Mouse (Mus musculus): ENCODE measurements around the gene Shroom1.
A peak's percentile ranks its signal among the peaks of the same experiment; 100 is the strongest.

Shroom1 gene

DNA sequence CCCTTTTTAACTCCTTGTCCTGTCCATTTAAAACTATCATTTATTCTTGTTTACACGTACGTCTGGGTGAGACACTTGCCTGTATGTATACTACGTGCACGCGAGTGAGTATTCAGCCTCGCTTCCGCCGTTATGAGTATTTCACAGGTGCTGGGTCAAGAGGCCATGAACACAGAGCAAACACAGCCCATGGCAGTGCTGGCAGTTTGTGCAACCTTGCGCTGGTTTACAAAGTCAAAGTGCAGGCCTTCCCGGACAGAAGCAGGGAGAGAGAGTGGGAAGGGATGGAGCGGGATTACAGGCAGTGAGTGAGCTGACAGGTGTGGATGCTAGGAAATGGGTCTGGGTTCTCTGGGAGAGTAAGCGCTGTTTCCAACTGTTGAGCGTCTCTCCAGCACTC is 10.8 kb upstream of the Shroom1 start:
- no peak for DNase-seq (ENCODE audit: extremely low read depth, low read depth)

- DNase-seq (ENCODE audit: extremely low read depth, low read depth): no peak
Measured at GRCm38 (mm10) chr11:53447996-53448395, 9.0 kb upstream of the Shroom1 start.

- no peak for DNase-seq (ENCODE audit: extremely low read depth, low read depth)
Measured at GRCm38 (mm10) chr11:53448529-53448928, 8.5 kb upstream of the Shroom1 start.

GRCm38 (mm10) chr11:53450070-53450705 is 6.8 kb upstream of the Shroom1 start:
- no peak for DNase-seq (ENCODE audit: extremely low read depth, low read depth)

GRCm38 (mm10) chr11:53451361-53451760 is 5.6 kb upstream of the Shroom1 start:
- no peak for DNase-seq (ENCODE audit: extremely low read depth, low read depth)

DNA sequence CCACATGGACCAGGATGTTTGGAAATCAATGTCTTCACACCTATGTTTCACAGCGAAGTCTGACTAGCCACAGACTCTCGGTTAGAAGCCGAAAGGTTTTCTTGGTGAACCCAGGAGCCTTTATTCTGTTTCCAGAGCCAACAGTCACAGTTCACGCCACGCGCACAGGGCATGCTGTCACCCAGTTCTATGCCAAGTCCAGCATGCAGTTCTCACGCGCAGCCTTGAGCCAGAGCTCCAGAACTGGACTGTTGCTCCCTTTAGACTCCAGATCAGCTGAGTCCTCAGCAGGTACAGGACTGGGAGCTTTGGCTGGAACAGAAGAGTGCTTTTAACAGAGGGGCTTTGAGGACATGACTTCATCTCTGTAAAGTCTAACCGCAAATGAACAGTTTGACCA is 4.6 kb upstream of the Shroom1 start:
- no peak for DNase-seq (ENCODE audit: extremely low read depth, low read depth)

- DNase-seq (ENCODE audit: extremely low read depth, low read depth): no peak
Measured at GRCm38 (mm10) chr11:53453031-53453430, 4.0 kb upstream of the Shroom1 start.

DNA sequence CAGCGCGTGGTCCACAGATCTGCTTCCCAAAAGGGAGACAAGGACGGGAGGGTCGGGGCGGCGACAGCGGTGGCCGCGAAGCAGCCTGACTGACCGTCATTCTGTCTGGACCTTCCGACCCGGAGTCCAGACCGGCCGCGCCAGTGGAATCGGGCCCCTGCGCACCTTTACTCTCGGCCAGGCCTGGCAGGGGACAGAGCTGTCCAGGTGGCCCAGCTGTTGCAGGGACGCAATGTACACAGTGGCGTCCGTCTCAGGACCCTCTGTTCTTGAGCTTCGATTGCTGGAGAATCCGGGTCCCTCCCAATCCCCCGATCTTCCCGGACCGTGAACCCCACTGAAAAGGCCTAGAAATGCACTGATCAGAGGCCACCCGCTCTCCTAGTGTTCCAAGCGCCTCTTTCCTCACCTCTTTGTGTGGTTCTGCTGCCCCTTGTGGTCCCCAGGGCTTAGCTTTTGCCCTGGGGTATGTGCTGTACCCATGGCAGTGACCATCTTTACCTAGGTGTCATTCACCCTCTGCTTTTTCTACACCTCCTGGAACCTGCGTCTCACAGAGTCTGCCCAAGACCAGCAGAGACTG is 458 bp downstream of the Shroom1 start:
- no peak for DNase-seq (ENCODE audit: extremely low read depth, low read depth)

DNA sequence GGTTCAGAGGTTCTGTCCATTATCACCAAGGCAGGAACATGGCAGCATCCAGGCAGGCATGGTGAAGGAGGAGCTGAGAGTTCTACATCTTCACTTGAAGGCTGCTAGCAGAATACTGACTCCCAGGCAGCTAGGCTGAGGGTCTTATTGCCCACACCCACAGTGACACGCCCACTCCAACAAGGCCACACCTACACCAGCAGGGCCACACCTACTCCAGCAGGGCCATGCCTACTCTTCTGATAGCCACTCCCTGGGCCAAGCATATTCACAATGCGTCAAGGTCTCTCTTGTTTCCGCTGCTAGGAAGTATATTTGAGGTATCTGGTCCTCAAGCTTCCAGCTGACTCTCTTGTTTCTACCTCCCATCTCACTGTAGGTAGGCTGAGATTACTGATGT is 2.0 kb downstream of the Shroom1 start:
- DNase-seq (ENCODE audit: extremely low read depth, low read depth): no peak

DNA sequence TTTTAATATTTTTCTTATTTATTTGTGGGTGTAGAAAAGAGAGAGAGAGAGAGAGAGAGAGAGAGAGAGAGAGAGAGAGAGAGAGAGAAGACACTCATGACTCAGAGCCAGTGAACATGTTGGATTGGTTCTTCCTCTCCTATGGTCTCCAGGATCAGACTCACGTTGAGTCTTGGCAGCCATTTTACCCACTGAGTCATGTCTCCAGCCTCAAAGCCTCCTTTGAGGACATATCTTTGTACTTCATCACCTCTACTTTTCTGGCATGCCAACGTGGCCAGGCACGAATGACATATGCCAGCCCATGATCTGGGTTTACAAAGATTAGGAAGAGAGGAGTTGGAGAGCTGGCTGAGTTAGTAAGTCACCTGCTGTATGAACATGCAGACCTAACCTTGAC is 3.2 kb downstream of the Shroom1 start:
- no peak for DNase-seq (ENCODE audit: extremely low read depth, low read depth)

DNA sequence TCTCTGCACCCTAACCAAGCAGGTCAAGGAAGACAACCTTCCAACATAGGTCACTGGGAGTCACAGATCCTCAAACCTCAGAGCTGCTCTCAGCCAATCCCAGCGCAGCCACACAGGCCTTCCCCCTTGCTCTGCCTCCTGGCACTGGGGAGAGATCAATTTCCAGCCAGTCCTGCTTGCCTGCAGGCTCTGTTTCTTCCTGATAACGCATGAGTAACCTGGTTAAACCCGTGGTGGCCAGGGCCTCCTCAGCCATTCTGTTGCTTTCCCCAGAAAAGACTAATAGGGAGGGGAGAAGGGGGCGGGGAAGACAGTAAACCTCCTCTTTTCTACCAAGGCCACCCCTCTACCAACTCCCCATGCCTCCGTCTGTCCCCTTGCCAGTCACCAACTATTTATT is 4.7 kb downstream of the Shroom1 start:
- DNase-seq (ENCODE audit: extremely low read depth, low read depth): peak; percentile 58

GRCm38 (mm10) chr11:53463551-53464424 is 6.8 kb downstream of the Shroom1 start:
- DNase-seq (ENCODE audit: extremely low read depth, low read depth): no peak

DNA sequence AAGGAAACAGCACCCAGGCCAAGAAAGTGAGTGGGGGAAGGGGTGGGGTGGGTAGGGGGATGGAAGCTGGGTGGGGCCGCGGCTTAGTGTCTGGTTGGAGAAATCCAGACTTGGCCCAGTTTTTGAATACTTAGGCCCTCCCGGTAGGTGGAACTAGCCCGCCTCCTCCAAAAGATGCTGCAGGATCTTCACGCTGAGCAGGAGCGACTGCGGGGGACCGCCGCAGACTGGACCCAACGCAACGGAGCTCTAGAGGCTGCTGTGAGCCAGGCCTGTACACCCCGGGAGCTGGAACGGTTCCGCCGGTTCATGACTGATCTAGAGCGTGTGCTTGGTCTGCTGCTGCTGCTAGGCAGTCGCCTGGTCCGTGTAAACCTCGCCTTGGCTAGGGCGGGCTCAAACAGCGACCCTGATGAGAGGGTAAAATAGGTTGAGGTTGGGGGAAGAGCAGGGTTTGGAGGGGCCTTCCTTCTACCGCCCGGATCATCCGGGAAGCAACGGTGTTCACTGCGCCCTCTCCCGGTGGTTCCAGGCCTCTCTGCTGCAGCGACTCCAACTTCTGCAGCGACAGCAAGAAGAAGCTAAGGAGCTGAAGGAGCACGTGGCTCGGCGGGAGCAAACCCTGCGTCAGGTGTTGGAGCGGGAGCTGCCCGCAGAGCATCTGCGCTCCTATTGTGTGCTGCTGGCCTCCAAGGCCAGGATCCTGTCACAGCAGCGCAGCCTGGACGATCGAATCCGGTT is 9.4 kb downstream of the Shroom1 start:
- DNase-seq (ENCODE audit: extremely low read depth, low read depth): no peak

GRCm38 (mm10) chr11:53469294-53469967 is 12.4 kb downstream of the Shroom1 start:
- no peak for DNase-seq (ENCODE audit: extremely low read depth, low read depth)

DNA sequence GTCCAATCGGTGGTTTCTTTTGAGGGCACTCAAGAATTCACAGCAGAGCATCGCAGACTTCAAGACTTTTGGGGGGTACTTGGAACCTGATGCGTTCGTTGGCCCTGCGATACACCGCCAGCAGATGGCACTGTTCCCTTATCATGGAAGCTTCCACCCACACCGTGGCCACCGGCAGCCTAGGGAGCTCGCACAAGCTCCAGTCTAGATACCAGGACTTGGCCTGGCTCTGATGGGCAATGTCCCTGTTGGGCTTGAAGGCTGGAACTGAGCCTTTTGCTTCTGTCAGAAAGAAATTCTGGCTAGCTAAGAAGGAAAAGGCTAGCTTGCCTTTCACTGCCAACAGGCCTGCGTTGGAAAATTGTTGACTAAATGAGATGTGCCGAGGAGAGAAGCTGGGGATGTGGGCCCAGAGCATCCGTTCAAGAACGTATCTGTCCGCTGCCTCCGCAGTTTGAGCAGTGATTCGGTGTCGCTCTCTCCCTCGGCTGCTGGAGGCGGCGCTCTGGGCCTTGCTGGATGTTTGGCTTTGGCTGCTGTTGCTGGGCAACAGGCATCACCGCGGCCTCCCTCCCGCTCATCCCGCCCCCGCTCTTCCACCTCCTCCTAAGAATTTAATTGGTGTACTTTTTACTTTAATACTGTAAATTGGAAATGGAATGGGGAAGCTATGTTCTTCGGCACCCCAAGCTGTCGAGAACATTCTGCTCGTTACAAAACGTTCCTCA is 13.1 kb downstream of the Shroom1 start, which contains the start of gene Gm9837:
TSS of gene Gm9837 (minus strand) at position 512 of the 728 bp plus-strand sequence.
- peak; percentile 58 for DNase-seq (ENCODE audit: extremely low read depth, low read depth)

DNA sequence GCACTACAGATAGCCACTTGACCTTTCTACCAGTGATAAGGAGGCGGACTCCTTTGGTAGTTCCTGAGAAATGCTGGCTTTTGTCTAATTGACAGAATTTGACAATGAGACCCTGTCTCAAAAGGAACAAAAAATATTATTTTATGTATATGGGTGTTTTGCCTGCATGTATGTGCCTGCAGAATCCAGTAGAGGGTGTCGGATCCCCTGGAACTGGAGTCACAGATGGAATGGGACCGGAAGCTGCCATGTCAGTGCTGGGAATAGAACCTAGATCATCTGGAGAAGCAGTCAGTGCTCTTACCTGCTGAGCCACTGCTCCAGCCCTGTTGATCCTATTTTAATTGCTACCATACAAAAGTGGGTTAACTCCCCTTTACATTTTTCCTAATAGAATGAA is 15.7 kb downstream of the Shroom1 start:
- no peak for DNase-seq (ENCODE audit: extremely low read depth, low read depth)

DNA sequence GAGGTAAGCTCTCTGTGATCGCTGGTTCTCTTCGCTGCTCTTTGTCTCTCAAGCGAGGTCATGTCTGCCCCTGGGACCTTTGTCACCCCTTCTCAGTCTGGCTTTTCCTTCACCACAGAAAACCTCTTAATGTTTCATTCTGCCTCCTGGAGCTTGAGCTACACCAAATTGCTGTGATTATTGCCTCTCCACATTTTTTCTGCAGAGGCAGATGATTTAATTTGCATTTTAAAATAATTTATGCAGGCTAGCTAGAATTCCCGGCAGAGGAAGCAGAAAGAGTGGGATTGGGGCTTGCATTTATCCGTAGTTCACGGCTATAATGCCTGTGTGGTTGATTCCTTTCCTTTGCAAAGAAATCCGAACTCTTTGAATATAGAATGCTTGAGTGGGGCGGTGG is 18.6 kb downstream of the Shroom1 start:
- no peak for DNase-seq (ENCODE audit: extremely low read depth, low read depth)

GRCm38 (mm10) chr11:53477833-53478232 is 20.8 kb downstream of the Shroom1 start:
- DNase-seq (ENCODE audit: extremely low read depth, low read depth): no peak

DNA sequence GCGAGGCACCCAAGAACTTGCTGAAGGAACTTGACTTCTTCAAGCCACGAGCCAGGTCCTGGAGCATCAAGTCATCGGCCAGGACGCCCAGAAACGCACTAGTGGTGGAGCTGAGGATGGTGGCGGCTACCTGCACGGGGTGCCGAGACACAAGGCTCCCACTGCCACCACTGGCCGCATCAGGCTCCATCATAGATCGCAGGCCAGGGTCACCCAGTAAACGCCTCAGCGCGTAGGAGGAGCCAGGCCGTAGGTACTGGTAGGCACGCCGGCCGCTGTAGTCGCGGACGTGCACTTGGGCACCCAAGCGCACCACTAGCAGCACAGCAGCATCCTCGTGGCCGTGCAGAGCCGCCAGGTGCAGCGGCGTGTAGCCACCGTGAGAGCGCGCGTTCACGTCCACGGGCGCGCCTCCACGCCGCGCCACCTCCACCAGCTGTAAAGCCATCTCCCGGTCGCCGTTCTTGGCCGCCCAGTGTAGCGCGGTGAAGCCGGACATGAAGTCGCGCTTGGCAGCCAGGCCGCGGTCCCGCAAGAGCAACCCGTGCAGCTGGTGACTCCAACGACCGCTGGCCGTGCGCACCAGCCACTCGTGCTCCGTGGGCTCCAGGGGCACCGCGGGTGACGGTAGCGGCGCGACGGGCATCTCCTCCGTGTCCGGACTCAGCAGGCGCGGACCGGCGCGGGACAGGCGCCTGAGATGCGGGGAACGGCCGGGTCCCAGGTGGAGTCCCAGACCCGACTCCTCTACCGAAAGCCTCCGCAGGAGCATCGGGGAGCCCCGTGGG is 21.6 kb downstream of the Shroom1 start:
- DNase-seq (ENCODE audit: extremely low read depth, low read depth): no peak

All from MEL-GATA-1-ER (cell line).